Mouse (Mus musculus) CD4-positive, CD25-positive, alpha-beta regulatory T cell, adult 9 weeks (primary cell): Measurements from ENCODE around the gene Mylk. TPM values are rescaled to one million over a fixed set of nuclear protein-coding genes. Genes with fewer than 3 reads are reported as not detected.

Experiments
- polyA plus RNA-seq: library from polyadenylated mRNA; unstranded; fragments of 100-300 nt; shearing (Covaris generic); gene quantifications from one replicate; pipeline ENCODE4 v1.2.1, GENCODE M21; 2017

Mylk gene
- polyA plus RNA-seq, result not detected

GRCm38 (mm10) chr16:34745065-34745585 is at the start of gene Mylk:
TSS of gene Mylk (plus strand) at chr16:34745210.

GRCm38 (mm10) chr16:35022242-35023137 is 277.5 kb downstream of the Mylk start, which contains the start of gene Hacd2:
TSS of gene Hacd2 (plus strand) at chr16:35022428.

Other genes starting within 250 kb of the Mylk start
- 0.27 TPM for gene Kalrn, start 171.7 kb upstream of the Mylk start, polyA plus RNA-seq
- gene Ropn1, start 95.3 kb upstream of the Mylk start, polyA plus RNA-seq, result not detected
- gene Ccdc14, start 54.6 kb upstream of the Mylk start, polyA plus RNA-seq, result 3.4 TPM